Mouse (Mus musculus) thymus, postnatal 25 days (tissue): ENCODE data around the gene Blmh.
"Not testable (repeated sequence)": the region's sequence is repeated elsewhere in the genome, so short reads cannot be mapped to it uniquely, and the experiment has no call there.

ENCODE experiments used
- DNase-seq: peaks from one replicate; pipeline ENCODE4 v3.0.0; 2022

Blmh gene

GRCm38 (mm10) chr11:76920607-76921006, 4.0 kb upstream of the Blmh start:
- no peak for DNase-seq

- not testable (repeated sequence) for DNase-seq
Observed at GRCm38 (mm10) chr11:76928586-76928985, 4.0 kb downstream of the Blmh start.

GRCm38 (mm10) chr11:76933209-76933608, 8.6 kb downstream of the Blmh start:
- no peak for DNase-seq

- no peak for DNase-seq
Observed at GRCm38 (mm10) chr11:76936578-76936977, 12.0 kb downstream of the Blmh start.

GRCm38 (mm10) chr11:76944839-76945238, 20.2 kb downstream of the Blmh start:
- no peak for DNase-seq

GRCm38 (mm10) chr11:76945386-76946202, 21.0 kb downstream of the Blmh start:
- peak; percentile 96 for DNase-seq

GRCm38 (mm10) chr11:76946203-76946585, 21.6 kb downstream of the Blmh start:
- peak; percentile 3 for DNase-seq

- no peak for DNase-seq
Observed at GRCm38 (mm10) chr11:76953536-76953935, 28.9 kb downstream of the Blmh start.

- DNase-seq: no peak
Observed at GRCm38 (mm10) chr11:76965703-76966102, 41.1 kb downstream of the Blmh start.

- DNase-seq: no peak
Observed at GRCm38 (mm10) chr11:76970328-76970727, 45.7 kb downstream of the Blmh start.

- no peak for DNase-seq
Observed at GRCm38 (mm10) chr11:76974680-76975319, 50.2 kb downstream of the Blmh start.

- DNase-seq: no peak
Observed at GRCm38 (mm10) chr11:76981570-76982141, 57.0 kb downstream of the Blmh start.

- no peak for DNase-seq
Observed at GRCm38 (mm10) chr11:76982415-76982814, 57.8 kb downstream of the Blmh start.

GRCm38 (mm10) chr11:76983641-76984040, 59.0 kb downstream of the Blmh start:
- DNase-seq: no peak

- no peak for DNase-seq
Observed at GRCm38 (mm10) chr11:76984173-76984572, 59.6 kb downstream of the Blmh start.

GRCm38 (mm10) chr11:76990839-76991238, 66.2 kb downstream of the Blmh start:
- no peak for DNase-seq

- peak; percentile 52 for DNase-seq
Observed at GRCm38 (mm10) chr11:76992886-76993285, 68.3 kb downstream of the Blmh start.

- no peak for DNase-seq
Observed at GRCm38 (mm10) chr11:76995966-76996672, 71.5 kb downstream of the Blmh start.

- DNase-seq: peak; percentile 71
Observed at GRCm38 (mm10) chr11:76997305-76997704, 72.7 kb downstream of the Blmh start.

GRCm38 (mm10) chr11:76997916-76998704, 73.5 kb downstream of the Blmh start, which contains the start of gene Slc6a4:
TSS of gene Slc6a4 (plus strand) at chr11:76998603.
- peak; percentile 11 for DNase-seq

- no peak for DNase-seq
Observed at GRCm38 (mm10) chr11:76998705-76999226, 74.2 kb downstream of the Blmh start.

GRCm38 (mm10) chr11:77000741-77001140, 76.1 kb downstream of the Blmh start:
- no peak for DNase-seq
